Mouse (Mus musculus) liver, adult 2 months (tissue): ENCODE measurements around the gene Mpp3.

ENCODE experiments used
- CTCF ChIP-seq: fragments of 200-500 bp; IDR thresholded peaks from 2 replicates; pipeline ENCODE4 v1.5.1; 2011; ENCODE audit warnings: low read depth, low read length, control low read depth
- POLR2A ChIP-seq: fragments of 200-500 bp; IDR thresholded peaks from 2 replicates; pipeline ENCODE4 v1.6.1; 2011; ENCODE audit warnings: low read length, control low read depth; ENCODE audit not compliant: insufficient read depth; ENCODE audit errors: extremely low read depth

DNA sequence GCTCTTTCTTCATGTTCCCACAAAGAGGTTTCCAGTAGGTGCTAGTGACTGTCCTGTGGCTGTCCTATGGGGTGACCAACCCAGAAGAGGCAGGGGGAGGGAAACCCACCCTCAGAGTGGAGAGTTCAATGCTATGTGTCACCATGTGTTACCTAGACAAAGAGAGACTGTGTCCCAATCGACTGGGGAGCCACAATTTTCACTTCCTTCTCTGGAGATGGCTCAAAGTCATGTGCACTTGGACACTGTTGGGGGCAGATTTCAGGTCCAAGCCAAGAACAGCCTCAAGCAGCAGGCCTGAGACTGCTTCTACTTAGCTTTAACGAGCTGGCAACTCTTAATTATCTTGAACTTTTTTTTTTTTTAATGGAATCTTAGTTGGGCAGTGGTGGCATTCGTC is 56.2 kb downstream of the Mpp3 start:
- no peak for TF ChIP-seq CTCF
- TF ChIP-seq POLR2A: no peak
